Mouse (Mus musculus) limb, embryonic 14.5 days (tissue): ENCODE data around the gene Gal3st1. TPM values are rescaled to one million over a fixed set of nuclear protein-coding genes. Genes with fewer than 3 reads are reported as not detected.
A peak's percentile ranks its signal among the peaks of the same experiment; 100 is the strongest.

Experiments used
- ATAC-seq: fragments of 200-750 bp; cut with Nextera tagmentation; 2 replicates; pipeline ENCODE4 v1.8.0; 2017; ENCODE audit warnings: low read depth, moderate number of reproducible peaks, moderate TSS enrichment; ENCODE audit not compliant: low FRiP score
- DNase-seq: peaks from one replicate; pipeline ENCODE4 v3.0.0-alpha.2; 2015; ENCODE audit warnings: low spot score
- H3K27ac ChIP-seq: fragments of 300-500 bp; sonication (generic); replicated peaks from 2 replicates; pipeline ENCODE4 v1.5.1; 2014; ENCODE audit warnings: low read depth, mild to moderate bottlenecking, low read length, moderate library complexity, mixed read lengths
- H3K27me3 ChIP-seq: fragments of 300-500 bp; sonication (generic); 2 replicates; pipeline ENCODE4 v1.6.1; 2014; ENCODE audit warnings: low read length, mixed read lengths; ENCODE audit not compliant: control insufficient read depth, insufficient read depth
- H3K36me3 ChIP-seq: fragments of 300-500 bp; sonication (generic); 2 replicates; pipeline ENCODE4 v1.6.1; 2014; ENCODE audit warnings: mild to moderate bottlenecking, low read length, moderate library complexity, mixed read lengths; ENCODE audit not compliant: control insufficient read depth, insufficient read depth
- H3K4me1 ChIP-seq: fragments of 300-500 bp; sonication (generic); 2 replicates; pipeline ENCODE4 v1.6.1; 2014; ENCODE audit warnings: antibody characterized with exemption, low read length, mixed read lengths; ENCODE audit not compliant: control insufficient read depth, insufficient read depth
- H3K4me2 ChIP-seq: fragments of 300-500 bp; sonication (generic); replicated peaks from 2 replicates; pipeline ENCODE4 v1.6.1; 2014; ENCODE audit warnings: low read depth, mild to moderate bottlenecking, low read length, moderate library complexity; ENCODE audit not compliant: severe bottlenecking
- H3K4me3 ChIP-seq: fragments of 300-500 bp; sonication (generic); replicated peaks from 2 replicates; pipeline ENCODE4 v1.5.1; 2014; ENCODE audit warnings: low read length
- H3K9ac ChIP-seq: fragments of 300-500 bp; sonication (generic); 2 replicates; pipeline ENCODE4 v1.6.1; 2014; ENCODE audit warnings: mild to moderate bottlenecking, low read depth, low read length, moderate library complexity; ENCODE audit not compliant: severe bottlenecking
- H3K9me3 ChIP-seq: fragments of 300-500 bp; sonication (generic); 2 replicates; pipeline ENCODE4 v1.6.1; 2016; ENCODE audit warnings: low read length; ENCODE audit not compliant: control insufficient read depth
- POLR2A ChIP-seq: fragments of 200-500 bp; IDR thresholded peaks from 2 replicates; pipeline ENCODE4 v1.8.0; 2012; ENCODE audit warnings: inconsistent platforms, mild to moderate bottlenecking, moderate library complexity, borderline replicate concordance; ENCODE audit not compliant: insufficient read depth, insufficient read length; ENCODE audit errors: extremely low read depth
- WGBS: fragments of 180-500 bp; shearing (Covaris S2); extraction: QIAGEN DNeasy Blood & Tissue Kit; methylation state at CpG from one replicate; pipeline ENCODE4 v1.1.7; 2014; 5-methylcytosine and 5-hydroxymethylcytosine counted together
- polyA plus RNA-seq, 2 experiments: library from polyadenylated mRNA; depleted of rRNA in 1 of 2; stranded (reverse) in 1 of 2; unstranded in 1 of 2; fragments of >200 nt; fragmentation: Nextera tagmentation in 1 of 2; extraction: Ambion mirVana in 1 of 2; gene quantifications; 2 replicates each; pipeline versions ENCODE4 v1.2.1 to v1.2.3; 2012 to 2014

Gal3st1 gene
- polyA plus RNA-seq, 2 experiments: 3.1 to 5.9 TPM

- H3K4me1 ChIP-seq: no peaks in the 10 kb centered on the region
- ATAC-seq (no peak), DNase-seq (no peak)
- no peak overlapping the region for H3K27ac ChIP-seq
- H3K9ac ChIP-seq: no peak overlapping the region
- no peaks in the 10 kb centered on the region for H3K9me3 ChIP-seq
- peaks cover 99% of the 10 kb centered on the region for H3K36me3 ChIP-seq
- 73% methylated on average over 3 of the region's 3 CpGs for WGBS
- H3K4me2 ChIP-seq: no peak overlapping the region
- TF ChIP-seq POLR2A: no peak
- no peaks in the 10 kb centered on the region for H3K27me3 ChIP-seq
- H3K4me3 ChIP-seq: no peak overlapping the region
These were observed 9.1 kb upstream of the Gal3st1 start for GRCm38 (mm10) chr11:3974311-3974710.

DNA sequence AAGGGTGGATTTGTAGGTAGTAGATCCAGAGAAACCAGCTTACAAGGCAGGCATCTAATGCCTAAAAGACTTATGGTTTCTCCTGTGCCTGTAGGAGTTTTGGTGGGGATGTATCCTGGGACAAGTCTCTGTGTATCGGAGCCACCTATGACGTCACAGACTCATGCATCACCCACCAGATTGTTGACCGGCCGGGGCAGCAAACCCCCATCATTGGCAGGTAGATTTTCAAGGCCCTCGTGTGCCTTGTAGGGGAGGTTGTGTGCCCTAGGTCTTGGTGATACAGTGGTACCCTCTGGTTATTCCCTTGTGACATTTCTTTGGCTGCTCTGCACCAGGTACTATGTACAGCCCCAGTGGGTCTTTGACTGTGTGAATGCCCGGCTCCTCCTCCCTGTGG lies 6.8 kb upstream of the Gal3st1 start, which contains the start of gene 4930556J24Rik:
4930556J24Rik (minus strand) TSS at position 101 of the 400 bp plus-strand sequence.
- H3K4me2 ChIP-seq: no peak within 1 kb of the TSS
- no peaks in the 10 kb centered on the region for H3K4me1 ChIP-seq
- DNase-seq (no peak), ATAC-seq (no peak)
- no peak for TF ChIP-seq POLR2A
- H3K9me3 ChIP-seq: no peaks in the 10 kb centered on the region
- no peaks in the 10 kb centered on the region for H3K27me3 ChIP-seq
- 95% methylated on average over 6 of the region's 6 CpGs for WGBS
- H3K9ac ChIP-seq: no peak within 1 kb of the TSS
- no peak within 1 kb of the TSS for H3K4me3 ChIP-seq
- no peak within 1 kb of the TSS for H3K27ac ChIP-seq
- peaks cover 88% of the 10 kb centered on the region for H3K36me3 ChIP-seq

DNA sequence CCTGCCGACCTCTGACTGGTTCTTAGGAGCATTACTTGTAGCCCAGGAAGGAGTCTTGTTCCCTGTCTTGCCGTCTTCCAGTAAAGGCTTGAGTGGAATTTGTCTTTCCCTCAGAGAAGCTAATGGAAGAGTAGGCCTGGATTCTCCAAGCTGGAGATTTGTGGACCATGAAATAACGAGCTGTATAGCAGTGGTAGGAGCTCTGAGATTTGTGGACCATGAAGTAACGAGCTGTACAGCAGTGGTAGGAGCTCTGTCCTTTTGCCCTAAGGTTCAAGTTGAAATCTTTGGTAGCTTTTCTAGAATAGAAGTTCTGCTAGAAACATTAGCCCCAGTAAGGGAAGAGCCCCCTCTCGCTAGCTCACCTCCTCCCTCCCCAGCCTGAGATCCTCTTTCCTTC lies 5.0 kb upstream of the Gal3st1 start:
- Histone ChIP-seq H3K36me3 (peaks cover 72% of the 10 kb centered on the region), H3K27me3 (no peaks in the 10 kb centered on the region), H3K4me2 (no peak overlapping the region), H3K9ac (no peak overlapping the region), H3K27ac (no peak overlapping the region), H3K4me1 (0 out of 2 replicates have a peak, but pooled peaks cover 3% of the 10 kb centered on the region), H3K9me3 (no peaks in the 10 kb centered on the region), H3K4me3 (no peak overlapping the region)
- ATAC-seq: no peak
- WGBS: 84% methylated on average over 5 of the region's 5 CpGs
- no peak for DNase-seq
- no peak for TF ChIP-seq POLR2A

GRCm38 (mm10) chr11:3981536-3981935 lies 1.9 kb upstream of the Gal3st1 start:
- no peak for TF ChIP-seq POLR2A
- Histone ChIP-seq H3K9ac (no peak overlapping the region), H3K9me3 (no peaks in the 10 kb centered on the region), H3K4me3 (no peak overlapping the region), H3K27ac (no peak overlapping the region), H3K36me3 (peaks cover 41% of the 10 kb centered on the region), H3K4me2 (no peak overlapping the region), H3K27me3 (no peaks in the 10 kb centered on the region), H3K4me1 (0 out of 2 replicates have a peak, but pooled peaks cover 8% of the 10 kb centered on the region)
- peak; percentile 18 for DNase-seq
- no peak for ATAC-seq
- 56% methylated on average over 6 of the region's 6 CpGs for WGBS

- H3K9ac ChIP-seq: no peak overlapping the region
- no peaks in the 10 kb centered on the region for H3K27me3 ChIP-seq
- no peak for DNase-seq
- no peak overlapping the region for H3K4me2 ChIP-seq
- H3K27ac ChIP-seq: no peak overlapping the region
- no peak overlapping the region for H3K4me3 ChIP-seq
- ATAC-seq: no peak
- H3K36me3 ChIP-seq: peaks cover 30% of the 10 kb centered on the region
- 64% methylated on average over 7 of the region's 7 CpGs for WGBS
- TF ChIP-seq POLR2A: no peak
- 0 out of 2 replicates have a peak, but pooled peaks cover 8% of the 10 kb centered on the region for H3K4me1 ChIP-seq
- no peaks in the 10 kb centered on the region for H3K9me3 ChIP-seq
These were observed 894 bp upstream of the Gal3st1 start for GRCm38 (mm10) chr11:3982275-3983209.
